Mouse (Mus musculus): ENCODE data around the gene Serpinb13. TPM values are rescaled to one million over a fixed set of nuclear protein-coding genes. Genes with fewer than 3 reads are reported as not detected.

Gene Serpinb13
- polyA plus RNA-seq (2016; fragmentation: Nextera tagmentation; extraction: Ambion mirVana), result not detected in 2 replicates

GRCm38 (mm10) chr1:106980684-106981083 lies at the start of gene Serpinb13:
TSS of gene Serpinb13 (plus strand) at chr1:106980984.
- Histone ChIP-seq H3K9ac (replicated peaks) (no peak within 1 kb of the TSS), H3K27ac (no peak within 1 kb of the TSS), H3K4me1 (replicated peaks) (peaks cover 2% of the 10 kb centered on the region; the same call in 1 of the 2 replicates), H3K4me3 (replicated peaks) (no peak within 1 kb of the TSS), H3K27me3 (no peaks in the 10 kb centered on the region), H3K9me3 (no peaks in the 10 kb centered on the region), H3K4me2 (no peak within 1 kb of the TSS), H3K36me3 (no peaks in the 10 kb centered on the region)
- ATAC-seq (ENCODE audit: insufficient number of reproducible peaks, insufficient read depth, low FRiP score, low TSS enrichment, low read depth), result no peak

GRCm38 (mm10) chr1:106931954-106932353 lies 48.8 kb upstream of the Serpinb13 start:
- Histone ChIP-seq H3K4me2 (no peak overlapping the region), H3K36me3 (no peaks in the 10 kb centered on the region), H3K27me3 (no peaks in the 10 kb centered on the region), H3K9me3 (no peaks in the 10 kb centered on the region), H3K4me3 (replicated peaks) (no peak overlapping the region), H3K27ac (no peak overlapping the region), H3K4me1 (replicated peaks) (no peaks in the 10 kb centered on the region), H3K9ac (replicated peaks) (no peak overlapping the region)
- WGBS, result 87% methylated on average over 4 of the region's 4 CpGs
- no peak for ATAC-seq (ENCODE audit: insufficient number of reproducible peaks, insufficient read depth, low FRiP score, low TSS enrichment, low read depth)

GRCm38 (mm10) chr1:106933658-106934057 lies 47.1 kb upstream of the Serpinb13 start:
- Histone ChIP-seq H3K9ac (replicated peaks) (no peak overlapping the region), H3K4me3 (replicated peaks) (no peak overlapping the region), H3K27ac (no peak overlapping the region), H3K27me3 (no peaks in the 10 kb centered on the region), H3K9me3 (no peaks in the 10 kb centered on the region), H3K4me2 (no peak overlapping the region), H3K4me1 (replicated peaks) (no peaks in the 10 kb centered on the region), H3K36me3 (no peaks in the 10 kb centered on the region)
- ATAC-seq (ENCODE audit: insufficient number of reproducible peaks, insufficient read depth, low FRiP score, low TSS enrichment, low read depth), result no peak

GRCm38 (mm10) chr1:106934265-106934664 lies 46.5 kb upstream of the Serpinb13 start, which contains the start of gene Serpinb12:
TSS of gene Serpinb12 (plus strand) at chr1:106934449.
- Histone ChIP-seq H3K4me2 (no peak within 1 kb of the TSS), H3K4me3 (replicated peaks) (no peak within 1 kb of the TSS), H3K36me3 (no peaks in the 10 kb centered on the region), H3K9me3 (no peaks in the 10 kb centered on the region), H3K27me3 (no peaks in the 10 kb centered on the region), H3K4me1 (replicated peaks) (no peaks in the 10 kb centered on the region), H3K27ac (no peak within 1 kb of the TSS), H3K9ac (replicated peaks) (no peak within 1 kb of the TSS)
- no peak for ATAC-seq (ENCODE audit: insufficient number of reproducible peaks, insufficient read depth, low FRiP score, low TSS enrichment, low read depth)
- 85% methylated on average over 6 of the region's 6 CpGs for WGBS

- H3K27me3 ChIP-seq, result no peaks in the 10 kb centered on the region
- H3K4me1 ChIP-seq (replicated peaks), result no peaks in the 10 kb centered on the region
- H3K4me3 ChIP-seq (replicated peaks), result no peak overlapping the region
- no peak overlapping the region for H3K9ac ChIP-seq (replicated peaks)
- 85% methylated on average over 1 of the region's 1 CpGs for WGBS
- no peaks in the 10 kb centered on the region for H3K9me3 ChIP-seq
- no peak overlapping the region for H3K27ac ChIP-seq
- no peak for ATAC-seq (ENCODE audit: insufficient number of reproducible peaks, insufficient read depth, low FRiP score, low TSS enrichment, low read depth)
- H3K4me2 ChIP-seq, result no peak overlapping the region
- H3K36me3 ChIP-seq, result no peaks in the 10 kb centered on the region
Measured at GRCm38 (mm10) chr1:106947217-106947616, 33.6 kb upstream of the Serpinb13 start.

- Histone ChIP-seq H3K9ac (replicated peaks) (no peak overlapping the region), H3K36me3 (no peaks in the 10 kb centered on the region), H3K27me3 (no peaks in the 10 kb centered on the region), H3K4me2 (no peak overlapping the region), H3K4me3 (replicated peaks) (no peak overlapping the region), H3K27ac (no peak overlapping the region), H3K4me1 (replicated peaks) (no peaks in the 10 kb centered on the region), H3K9me3 (no peaks in the 10 kb centered on the region)
- no peak for ATAC-seq (ENCODE audit: insufficient number of reproducible peaks, insufficient read depth, low FRiP score, low TSS enrichment, low read depth)
- WGBS, result 64% methylated on average over 3 of the region's 3 CpGs
Measured at GRCm38 (mm10) chr1:106959981-106960380, 20.8 kb upstream of the Serpinb13 start.

- Histone ChIP-seq H3K27me3 (no peaks in the 10 kb centered on the region), H3K36me3 (no peaks in the 10 kb centered on the region), H3K4me2 (no peak overlapping the region), H3K4me3 (replicated peaks) (no peak overlapping the region), H3K9me3 (no peaks in the 10 kb centered on the region), H3K9ac (replicated peaks) (no peak overlapping the region), H3K4me1 (replicated peaks) (no peaks in the 10 kb centered on the region), H3K27ac (no peak overlapping the region)
- WGBS, result 38% methylated on average over 3 of the region's 3 CpGs
- no peak for ATAC-seq (ENCODE audit: insufficient number of reproducible peaks, insufficient read depth, low FRiP score, low TSS enrichment, low read depth)
Measured at GRCm38 (mm10) chr1:106961023-106961422, 19.8 kb upstream of the Serpinb13 start.

GRCm38 (mm10) chr1:106983092-106983491 lies 2.3 kb downstream of the Serpinb13 start:
- no peak overlapping the region for H3K27ac ChIP-seq
- H3K4me2 ChIP-seq, result no peak overlapping the region
- peaks cover 2% of the 10 kb centered on the region; the same call in 1 of the 2 replicates for H3K4me1 ChIP-seq (replicated peaks)
- no peaks in the 10 kb centered on the region for H3K36me3 ChIP-seq
- H3K27me3 ChIP-seq, result no peaks in the 10 kb centered on the region
- H3K4me3 ChIP-seq (replicated peaks), result no peak overlapping the region
- no peak overlapping the region for H3K9ac ChIP-seq (replicated peaks)
- ATAC-seq (ENCODE audit: insufficient number of reproducible peaks, insufficient read depth, low FRiP score, low TSS enrichment, low read depth), result no peak
- no peaks in the 10 kb centered on the region for H3K9me3 ChIP-seq
- 91% methylated on average over 1 of the region's 1 CpGs for WGBS

- H3K27me3 ChIP-seq, result no peaks in the 10 kb centered on the region
- H3K36me3 ChIP-seq, result no peaks in the 10 kb centered on the region
- H3K27ac ChIP-seq, result no peak overlapping the region
- ATAC-seq (ENCODE audit: insufficient number of reproducible peaks, insufficient read depth, low FRiP score, low TSS enrichment, low read depth), result no peak
- H3K4me2 ChIP-seq, result no peak overlapping the region
- 70% methylated on average over 2 of the region's 2 CpGs for whole genome bisulfite sequencing
- no peaks in the 10 kb centered on the region for H3K9me3 ChIP-seq
- H3K4me3 ChIP-seq (replicated peaks), result no peak overlapping the region
- no peak overlapping the region for H3K9ac ChIP-seq (replicated peaks)
- H3K4me1 ChIP-seq (replicated peaks), result peaks cover 2% of the 10 kb centered on the region; the same call in 1 of the 2 replicates
Measured at GRCm38 (mm10) chr1:106983865-106984264, 3.1 kb downstream of the Serpinb13 start.

- Histone ChIP-seq H3K27ac (no peak overlapping the region), H3K27me3 (no peaks in the 10 kb centered on the region), H3K36me3 (no peaks in the 10 kb centered on the region), H3K9ac (replicated peaks) (no peak overlapping the region), H3K4me1 (replicated peaks) (no peaks in the 10 kb centered on the region), H3K4me2 (no peak overlapping the region), H3K4me3 (replicated peaks) (no peak overlapping the region), H3K9me3 (no peaks in the 10 kb centered on the region)
- no peak for ATAC-seq (ENCODE audit: insufficient number of reproducible peaks, insufficient read depth, low FRiP score, low TSS enrichment, low read depth)
- WGBS, result 70% methylated on average over 13 of the region's 13 CpGs
Measured at GRCm38 (mm10) chr1:107000424-107000823, 19.6 kb downstream of the Serpinb13 start.

- no peak overlapping the region for H3K4me2 ChIP-seq
- no peak for ATAC-seq (ENCODE audit: insufficient number of reproducible peaks, insufficient read depth, low FRiP score, low TSS enrichment, low read depth)
- H3K9ac ChIP-seq (replicated peaks), result no peak overlapping the region
- no peak overlapping the region for H3K4me3 ChIP-seq (replicated peaks)
- no peaks in the 10 kb centered on the region for H3K9me3 ChIP-seq
- H3K27me3 ChIP-seq, result no peaks in the 10 kb centered on the region
- H3K27ac ChIP-seq, result no peak overlapping the region
- 84% methylated on average over 2 of the region's 2 CpGs for WGBS
- no peaks in the 10 kb centered on the region for H3K4me1 ChIP-seq (replicated peaks)
- no peaks in the 10 kb centered on the region for H3K36me3 ChIP-seq
Measured at GRCm38 (mm10) chr1:107001754-107002153, 21.0 kb downstream of the Serpinb13 start.

GRCm38 (mm10) chr1:107006316-107006715 lies 25.5 kb downstream of the Serpinb13 start:
- H3K4me2 ChIP-seq, result no peak overlapping the region
- no peak overlapping the region for H3K9ac ChIP-seq (replicated peaks)
- no peak for ATAC-seq (ENCODE audit: insufficient number of reproducible peaks, insufficient read depth, low FRiP score, low TSS enrichment, low read depth)
- H3K4me1 ChIP-seq (replicated peaks), result no peaks in the 10 kb centered on the region
- WGBS, result 85% methylated on average over 3 of the region's 3 CpGs
- no peak overlapping the region for H3K4me3 ChIP-seq (replicated peaks)
- H3K9me3 ChIP-seq, result no peaks in the 10 kb centered on the region
- H3K36me3 ChIP-seq, result no peaks in the 10 kb centered on the region
- no peaks in the 10 kb centered on the region for H3K27me3 ChIP-seq
- no peak overlapping the region for H3K27ac ChIP-seq
